Mouse (Mus musculus) liver, adult 2 months (tissue): ENCODE data around the gene Def6. TPM values are rescaled to one million over a fixed set of nuclear protein-coding genes. Genes with fewer than 3 reads are reported as not detected.
A peak's percentile ranks its signal among the peaks of the same experiment; 100 is the strongest.

Experiments used
- DNase-seq: peaks from one replicate; pipeline ENCODE4 v3.0.0-alpha.2; 2011; ENCODE audit warnings: low read depth, low spot score; ENCODE audit errors: extremely low read depth
- H3K27ac ChIP-seq: fragments of 200-500 bp; replicated peaks from 2 replicates; pipeline ENCODE4 v1.5.1; 2012; ENCODE audit warnings: low read depth, mild to moderate bottlenecking, control low read depth, inconsistent platforms, low read length; ENCODE audit not compliant: insufficient read depth
- H3K27me3 ChIP-seq: fragments of 200-500 bp; 2 replicates; pipeline ENCODE4 v1.6.1; 2012; ENCODE audit warnings: mild to moderate bottlenecking, moderate library complexity, low read length, inconsistent platforms; ENCODE audit not compliant: control insufficient read depth, insufficient read depth
- H3K36me3 ChIP-seq: fragments of 200-500 bp; 2 replicates; pipeline ENCODE4 v1.6.1; 2012; ENCODE audit warnings: low read length, inconsistent platforms; ENCODE audit not compliant: control insufficient read depth, insufficient read depth
- H3K4me1 ChIP-seq: fragments of 200-500 bp; 2 replicates; pipeline ENCODE4 v1.6.1; 2011; ENCODE audit warnings: low read length; ENCODE audit not compliant: control insufficient read depth, insufficient read depth
- H3K4me3 ChIP-seq: fragments of 200-500 bp; 2 replicates; pipeline ENCODE4 v1.5.1; 2011; ENCODE audit warnings: low read depth, mild to moderate bottlenecking, control low read depth, low read length, moderate library complexity; ENCODE audit not compliant: insufficient read depth
- H3K79me2 ChIP-seq: fragments of 200-500 bp; 2 replicates; pipeline ENCODE4 v1.6.1; 2012; ENCODE audit warnings: inconsistent platforms, mild to moderate bottlenecking, low read length, moderate library complexity; ENCODE audit not compliant: control insufficient read depth, insufficient read depth
- H3K9ac ChIP-seq: fragments of 200-500 bp; 2 replicates; pipeline ENCODE4 v1.6.1; 2012; ENCODE audit warnings: low read depth, mild to moderate bottlenecking, control low read depth, inconsistent platforms, low read length
- CTCF ChIP-seq: fragments of 200-500 bp; IDR thresholded peaks from 2 replicates; pipeline ENCODE4 v1.5.1; 2011; ENCODE audit warnings: low read depth, low read length, control low read depth
- POLR2A ChIP-seq: fragments of 200-500 bp; IDR thresholded peaks from 2 replicates; pipeline ENCODE4 v1.6.1; 2011; ENCODE audit warnings: low read length, control low read depth; ENCODE audit not compliant: insufficient read depth; ENCODE audit errors: extremely low read depth
- WGBS: fragments of 180-500 bp; shearing (Covaris S2); methylation state at CpG from one replicate; pipeline ENCODE4 v1.1.7; 2018; 5-methylcytosine and 5-hydroxymethylcytosine counted together
- polyA plus RNA-seq: library from polyadenylated mRNA; depleted of rRNA; stranded (reverse); fragments of >200 nt; gene quantifications from 2 replicates; pipeline ENCODE4 v1.2.3, GENCODE M21; 2012; rRNA removed
- total RNA-seq: library from RNA; depleted of rRNA; stranded (reverse); fragments of >200 nt; gene quantifications from 2 replicates; pipeline ENCODE4 v1.2.3, GENCODE M21; 2014; rRNA removed

The Def6 gene
- total and polyA plus RNA-seq, 2 experiments = 0.28 to 0.31 TPM

GRCm38 (mm10) chr17:28272281-28272680 lies 64.7 kb downstream of the Def6 start:
- H3K4me3 ChIP-seq = no peak overlapping the region
- no peak for DNase-seq
- peaks cover 4% of the 10 kb centered on the region for H3K4me1 ChIP-seq
- H3K9ac ChIP-seq = no peak overlapping the region
- no peaks in the 10 kb centered on the region for H3K36me3 ChIP-seq
- TF ChIP-seq CTCF (no peak), POLR2A (no peak)
- WGBS = 60% methylated on average over 9 of the region's 9 CpGs
- no peaks in the 10 kb centered on the region for H3K27me3 ChIP-seq
- H3K79me2 ChIP-seq = peaks cover 33% of the 10 kb centered on the region
- no peak overlapping the region for H3K27ac ChIP-seq

- Histone ChIP-seq H3K4me1 (peaks cover 9% of the 10 kb centered on the region), H3K27me3 (no peaks in the 10 kb centered on the region), H3K36me3 (no peaks in the 10 kb centered on the region), H3K27ac (no peak overlapping the region), H3K79me2 (peaks cover 28% of the 10 kb centered on the region), H3K9ac (no peak overlapping the region), H3K4me3 (no peak overlapping the region)
- TF ChIP-seq CTCF (no peak), POLR2A (no peak)
- DNase-seq = no peak
- 77% methylated on average over 6 of the region's 6 CpGs for WGBS
These were observed 65.3 kb downstream of the Def6 start for GRCm38 (mm10) chr17:28272837-28273236.

- H3K27me3 ChIP-seq = no peaks in the 10 kb centered on the region
- no peak for TF ChIP-seq POLR2A
- TF ChIP-seq CTCF = peak; percentile 85
- no peak overlapping the region for H3K27ac ChIP-seq
- no peaks in the 10 kb centered on the region for H3K36me3 ChIP-seq
- 72% methylated on average over 3 of the region's 3 CpGs for WGBS
- DNase-seq = peak; percentile 44
- peaks cover 23% of the 10 kb centered on the region for H3K79me2 ChIP-seq
- peaks cover 21% of the 10 kb centered on the region for H3K4me1 ChIP-seq
- H3K4me3 ChIP-seq = no peak overlapping the region
- no peak overlapping the region for H3K9ac ChIP-seq
These were observed 67.2 kb downstream of the Def6 start for GRCm38 (mm10) chr17:28274739-28275138.

GRCm38 (mm10) chr17:28277226-28277625 lies 69.6 kb downstream of the Def6 start:
- H3K27me3 ChIP-seq = no peaks in the 10 kb centered on the region
- H3K4me3 ChIP-seq = no peak overlapping the region
- TF ChIP-seq POLR2A = no peak
- TF ChIP-seq CTCF = no peak
- H3K79me2 ChIP-seq = peaks cover 28% of the 10 kb centered on the region
- DNase-seq = no peak
- H3K27ac ChIP-seq = no peak overlapping the region
- H3K36me3 ChIP-seq = no peaks in the 10 kb centered on the region
- WGBS = 80% methylated on average over 14 of the region's 14 CpGs
- no peak overlapping the region for H3K9ac ChIP-seq
- peaks cover 43% of the 10 kb centered on the region for H3K4me1 ChIP-seq

GRCm38 (mm10) chr17:28277721-28278120 lies 70.1 kb downstream of the Def6 start:
- no peaks in the 10 kb centered on the region for H3K36me3 ChIP-seq
- no peak overlapping the region for H3K9ac ChIP-seq
- no peak overlapping the region for H3K27ac ChIP-seq
- H3K4me1 ChIP-seq = peaks cover 43% of the 10 kb centered on the region
- peaks cover 27% of the 10 kb centered on the region; the same call in 1 of the 2 replicates for H3K79me2 ChIP-seq
- DNase-seq = peak; percentile 71
- no peak overlapping the region for H3K4me3 ChIP-seq
- WGBS = 18% methylated on average over 10 of the region's 10 CpGs
- no peak for TF ChIP-seq CTCF
- no peak for TF ChIP-seq POLR2A
- no peaks in the 10 kb centered on the region for H3K27me3 ChIP-seq

GRCm38 (mm10) chr17:28278156-28278555 lies 70.6 kb downstream of the Def6 start:
- H3K9ac ChIP-seq = no peak overlapping the region
- DNase-seq = no peak
- no peak for TF ChIP-seq POLR2A
- no peak for TF ChIP-seq CTCF
- no peak overlapping the region for H3K4me3 ChIP-seq
- 87% methylated on average over 3 of the region's 3 CpGs for WGBS
- H3K27me3 ChIP-seq = no peaks in the 10 kb centered on the region
- no peaks in the 10 kb centered on the region for H3K36me3 ChIP-seq
- H3K27ac ChIP-seq = no peak overlapping the region
- H3K79me2 ChIP-seq = peaks cover 31% of the 10 kb centered on the region; the same call in 1 of the 2 replicates
- H3K4me1 ChIP-seq = peaks cover 48% of the 10 kb centered on the region

Other genes starting within 250 kb of the Def6 start
- gene Tcp11, start 127.1 kb upstream of the Def6 start, total RNA-seq = not detected in 2 replicates
- gene Tcp11, start 127.1 kb upstream of the Def6 start, polyA plus RNA-seq = not detected in 2 replicates
- gene Scube3, start 65.6 kb upstream of the Def6 start, total RNA-seq = under 0.01 TPM in 1 of 2 replicates, not detected in the other
- 0.05 and 0.06 TPM in 2 replicates for gene Scube3, start 65.6 kb upstream of the Def6 start, polyA plus RNA-seq
- gene Zfp523, start 30.6 kb upstream of the Def6 start, total RNA-seq = 10.4 and 13.2 TPM in 2 replicates
- gene Zfp523, start 30.6 kb upstream of the Def6 start, polyA plus RNA-seq = 27.8 and 33.6 TPM in 2 replicates
- 3.0 and 3.2 TPM in 2 replicates for gene Ppard, start 24.9 kb downstream of the Def6 start, total RNA-seq
- gene Ppard, start 24.9 kb downstream of the Def6 start, polyA plus RNA-seq = 9.7 and 13.7 TPM in 2 replicates
- gene Fance, start 105.7 kb downstream of the Def6 start, total RNA-seq = 6.6 and 9.1 TPM in 2 replicates
- gene Fance, start 105.7 kb downstream of the Def6 start, polyA plus RNA-seq = 6.4 and 6.8 TPM in 2 replicates
- gene Rpl10a, start 120.7 kb downstream of the Def6 start, total RNA-seq = 497 and 711 TPM in 2 replicates
- 1,137 and 1,616 TPM in 2 replicates for gene Rpl10a, start 120.7 kb downstream of the Def6 start, polyA plus RNA-seq
- 3.0 and 3.7 TPM in 2 replicates for gene Tead3, start 143.0 kb downstream of the Def6 start, total RNA-seq
- 7.6 and 11.0 TPM in 2 replicates for gene Tead3, start 143.0 kb downstream of the Def6 start, polyA plus RNA-seq
- not detected in 2 replicates for gene Tulp1, start 157.4 kb downstream of the Def6 start, total RNA-seq
- gene Tulp1, start 157.4 kb downstream of the Def6 start, polyA plus RNA-seq = not detected in 2 replicates